Mouse (Mus musculus) midbrain, postnatal 0 days (tissue): ENCODE data around the gene Pcyt2. TPM values are rescaled to one million over a fixed set of nuclear protein-coding genes. Genes with fewer than 3 reads are reported as not detected.

Experiments used
- ATAC-seq: fragments of 200-750 bp; cut with Nextera tagmentation; 2 replicates; pipeline ENCODE4 v1.8.0; 2017; ENCODE audit warnings: moderate number of reproducible peaks, mild to moderate bottlenecking, moderate TSS enrichment, moderate library complexity; ENCODE audit not compliant: low FRiP score
- DNase-seq: peaks from one replicate; pipeline ENCODE4 v3.0.0-alpha.2; 2015; ENCODE audit warnings: low spot score
- H3K27ac ChIP-seq: fragments of 300-500 bp; sonication (generic); 2 replicates; pipeline ENCODE4 v1.5.1; 2014; ENCODE audit warnings: low read depth, mild to moderate bottlenecking, low read length, mixed read lengths
- H3K27me3 ChIP-seq: fragments of 300-500 bp; sonication (generic); 2 replicates; pipeline ENCODE4 v1.6.1; 2014; ENCODE audit warnings: low read length, control low read depth, mixed read lengths; ENCODE audit not compliant: insufficient read depth
- H3K36me3 ChIP-seq: fragments of 300-500 bp; sonication (generic); 2 replicates; pipeline ENCODE4 v1.6.1; 2014; ENCODE audit warnings: low read length, control low read depth, mixed read lengths; ENCODE audit not compliant: insufficient read depth
- H3K4me1 ChIP-seq: fragments of 300-500 bp; sonication (generic); 2 replicates; pipeline ENCODE4 v1.6.1; 2014; ENCODE audit warnings: mild to moderate bottlenecking, control low read depth, antibody characterized with exemption, low read length, mixed read lengths; ENCODE audit not compliant: insufficient read depth
- H3K4me2 ChIP-seq: fragments of 300-500 bp; sonication (generic); 2 replicates; pipeline ENCODE4 v1.6.1; 2014; ENCODE audit warnings: low read depth, mild to moderate bottlenecking, low read length, mixed read lengths; ENCODE audit not compliant: poor library complexity, severe bottlenecking
- H3K4me3 ChIP-seq: fragments of 300-500 bp; sonication (generic); 2 replicates; pipeline ENCODE4 v1.5.1; 2014; ENCODE audit warnings: low read depth, mild to moderate bottlenecking, low read length, moderate library complexity
- H3K9ac ChIP-seq: fragments of 300-500 bp; sonication (generic); replicated peaks from 2 replicates; pipeline ENCODE4 v1.6.1; 2014; ENCODE audit warnings: mild to moderate bottlenecking, low read length, moderate library complexity, mixed read lengths; ENCODE audit not compliant: poor library complexity, severe bottlenecking
- H3K9me3 ChIP-seq: fragments of 300-500 bp; sonication (generic); 2 replicates; pipeline ENCODE4 v1.6.1; 2016; ENCODE audit warnings: low read length, control low read depth
- CTCF ChIP-seq: IDR thresholded peaks from 2 replicates; pipeline ENCODE4 v1.5.1; 2016; ENCODE audit warnings: antibody characterized with exemption, mild to moderate bottlenecking
- WGBS: fragments of 180-500 bp; shearing (Covaris S2); extraction: QIAGEN DNeasy Blood & Tissue Kit; methylation state at CpG from one replicate; pipeline ENCODE4 v1.1.7; 2014; 5-methylcytosine and 5-hydroxymethylcytosine counted together
- polyA plus RNA-seq: library from polyadenylated mRNA; unstranded; fragments of >200 nt; fragmentation: Nextera tagmentation; extraction: Ambion mirVana; gene quantifications from 2 replicates; pipeline ENCODE4 v1.2.1, GENCODE M21; 2015
- total RNA-seq: library from RNA; depleted of rRNA; stranded (reverse); fragments of >200 nt; gene quantifications from 2 replicates; pipeline ENCODE4 v1.2.3, GENCODE M21; 2014

Pcyt2 gene
- total and polyA plus RNA-seq, 2 experiments from 2014 or later = 129 to 137 TPM

DNA sequence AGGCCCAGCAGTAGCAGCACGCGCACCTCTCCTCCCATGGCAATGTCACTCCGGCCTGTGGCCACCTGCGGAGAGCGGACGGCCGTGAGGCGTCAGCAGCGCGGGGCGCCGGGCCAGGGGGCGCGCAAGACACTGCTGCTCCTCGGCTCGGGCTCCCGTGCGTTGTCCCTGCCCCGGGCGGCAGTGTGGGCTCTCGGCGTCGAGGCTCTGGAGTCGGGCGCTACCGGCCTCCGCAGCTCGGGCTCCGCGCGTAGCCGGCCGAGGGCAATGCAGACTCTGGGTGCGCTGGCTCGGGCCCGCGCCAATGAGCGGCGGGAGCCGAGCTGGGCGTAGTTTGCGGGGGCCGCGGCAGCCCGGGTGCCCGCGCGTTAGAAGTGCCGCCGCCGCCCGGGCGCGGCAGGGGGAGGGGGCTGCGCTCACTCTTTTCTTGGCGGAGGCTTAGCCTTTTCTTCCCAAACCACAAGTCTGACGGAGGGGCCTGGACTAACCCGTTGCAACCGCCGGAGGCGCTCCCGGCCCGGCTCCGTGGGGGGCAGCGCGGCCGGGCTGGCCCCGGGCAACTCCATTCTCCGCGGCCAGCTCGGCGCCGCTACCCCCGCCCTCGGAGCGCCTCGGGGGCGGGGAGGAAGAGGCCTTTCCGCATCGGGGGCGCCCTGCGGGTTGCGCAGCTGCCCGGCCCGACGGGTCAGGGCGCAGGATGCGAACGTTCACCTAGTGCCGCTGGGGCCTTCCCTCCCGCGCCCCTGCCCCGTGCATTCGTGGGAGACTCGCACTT, 42.8 kb upstream of the Pcyt2 start:
- DNase-seq (peak; percentile 39), ATAC-seq (peak; percentile 49; the same call in 1 of the 2 replicates)
- no peaks in the 10 kb centered on the region for H3K36me3 ChIP-seq
- H3K9me3 ChIP-seq = no peaks in the 10 kb centered on the region
- no peak for TF ChIP-seq CTCF
- H3K4me3 ChIP-seq = peak overlapping the region; percentile 33
- 0 out of 2 replicates have a peak overlapping the region, but pooled peaks have one; percentile 39 for H3K9ac ChIP-seq
- peaks cover 81% of the 10 kb centered on the region for H3K27me3 ChIP-seq
- H3K4me2 ChIP-seq = peak overlapping the region; percentile 54
- no peaks in the 10 kb centered on the region for H3K4me1 ChIP-seq
- under 1% methylated on average over 45 of the region's 95 CpGs for WGBS
- H3K27ac ChIP-seq = no peak overlapping the region

DNA sequence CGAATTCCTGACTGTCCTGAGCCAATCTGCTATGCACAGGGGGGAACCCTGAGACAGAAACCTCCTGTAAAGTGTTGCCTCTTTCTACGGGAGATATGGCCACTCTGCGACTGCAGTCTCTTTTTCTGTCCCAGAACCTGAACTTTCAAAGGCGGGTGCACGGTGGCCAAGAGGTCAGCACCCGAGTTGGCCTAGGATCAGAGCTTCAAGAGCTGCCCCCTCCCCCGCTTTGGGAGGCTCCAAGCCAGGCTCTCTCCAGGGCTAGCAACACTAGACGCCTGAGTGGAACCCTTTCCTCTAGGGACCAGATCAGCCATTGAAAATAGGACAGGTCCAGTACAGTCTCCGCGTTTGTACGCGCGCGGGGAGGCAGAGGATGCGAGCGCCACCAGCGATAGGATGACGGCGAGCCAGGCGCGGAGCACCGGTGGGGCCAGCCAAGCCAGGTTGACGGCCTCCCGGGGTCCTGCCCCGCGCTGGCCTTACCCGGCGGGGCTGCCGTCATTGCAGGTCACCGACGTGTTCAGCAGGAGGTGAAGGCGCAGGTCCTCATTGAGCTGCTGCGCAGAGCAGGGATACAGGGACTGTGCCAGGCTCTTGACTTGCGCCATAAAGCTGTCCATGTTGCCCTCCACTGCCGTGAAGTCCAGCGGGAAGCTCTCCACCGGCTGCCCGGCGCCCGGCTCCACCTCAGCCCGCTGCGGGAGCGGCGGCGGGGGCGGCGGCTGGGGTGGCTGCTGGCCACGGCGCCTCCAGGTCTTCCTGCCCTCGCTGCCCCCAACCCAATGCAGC, 42.0 kb upstream of the Pcyt2 start:
- TF ChIP-seq CTCF = no peak
- H3K4me3 ChIP-seq = peak overlapping the region; percentile 33
- ATAC-seq = no peak
- peaks cover 81% of the 10 kb centered on the region for H3K27me3 ChIP-seq
- H3K36me3 ChIP-seq = no peaks in the 10 kb centered on the region
- H3K9ac ChIP-seq = no peak overlapping the region
- H3K4me1 ChIP-seq = no peaks in the 10 kb centered on the region
- H3K9me3 ChIP-seq = no peaks in the 10 kb centered on the region
- no peak overlapping the region for H3K27ac ChIP-seq
- WGBS = 2% methylated on average over 50 of the region's 50 CpGs
- DNase-seq = no peak
- H3K4me2 ChIP-seq = peak overlapping the region; percentile 54

DNA sequence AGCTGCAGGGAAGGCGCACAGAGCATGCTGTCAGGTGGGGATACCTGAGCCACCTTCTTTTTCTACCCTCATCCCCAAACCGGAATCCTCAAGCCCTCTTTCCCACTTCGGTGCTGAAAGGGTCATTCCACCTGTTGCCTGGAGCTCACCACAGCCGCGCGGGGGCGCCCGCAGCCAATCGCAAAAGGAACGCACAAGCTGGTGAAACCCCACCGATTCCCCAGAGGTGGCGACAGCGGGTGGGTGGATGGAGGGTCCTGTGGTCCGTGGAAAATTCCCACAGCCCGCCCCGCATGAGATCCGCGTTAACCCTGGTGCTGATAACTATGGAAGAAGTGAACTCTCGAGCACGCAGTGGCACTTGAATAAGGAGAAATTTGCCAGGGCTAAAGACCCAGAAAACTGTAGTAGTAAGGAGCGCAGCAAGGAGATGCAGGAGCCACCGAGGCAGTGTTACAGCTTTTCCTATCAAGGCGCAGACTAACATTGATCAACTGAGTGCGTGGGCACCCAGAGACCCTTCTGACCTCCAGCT, 41.2 kb upstream of the Pcyt2 start:
- H3K4me1 ChIP-seq = no peaks in the 10 kb centered on the region
- H3K4me2 ChIP-seq = no peak overlapping the region
- WGBS = 3% methylated on average over 24 of the region's 24 CpGs
- no peaks in the 10 kb centered on the region for H3K9me3 ChIP-seq
- H3K4me3 ChIP-seq = peak overlapping the region; percentile 33; the same call in 1 of the 2 replicates
- peak; percentile 80 for TF ChIP-seq CTCF
- ATAC-seq (no peak), DNase-seq (peak; percentile 61)
- H3K9ac ChIP-seq = no peak overlapping the region
- H3K27ac ChIP-seq = no peak overlapping the region
- peaks cover 80% of the 10 kb centered on the region for H3K27me3 ChIP-seq
- no peaks in the 10 kb centered on the region for H3K36me3 ChIP-seq

DNA sequence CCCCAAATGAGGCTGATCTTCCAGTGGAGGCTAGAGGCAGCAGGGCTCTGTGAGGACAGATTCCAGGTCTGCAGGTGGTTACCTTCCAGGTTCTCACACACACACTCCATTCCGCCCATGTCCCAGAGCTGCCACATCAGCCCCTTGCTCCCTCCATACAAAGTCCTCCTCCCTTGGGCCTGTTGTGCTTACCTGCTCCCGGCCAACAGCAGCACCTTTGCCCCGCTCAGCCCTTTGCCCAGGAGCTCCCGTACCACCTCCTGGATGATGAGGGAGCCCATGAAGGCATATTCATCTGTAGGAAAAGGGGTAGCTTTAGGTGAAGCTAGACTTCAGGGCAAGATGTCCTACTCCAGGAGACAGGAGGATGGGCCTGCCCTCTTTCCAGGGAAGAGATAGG, 39.6 kb upstream of the Pcyt2 start:
- H3K27ac ChIP-seq = no peak overlapping the region

GRCm38 (mm10) chr11:120654741-120655140, 37.0 kb upstream of the Pcyt2 start:
- no peak overlapping the region for H3K9ac ChIP-seq
- H3K27me3 ChIP-seq = peaks cover 40% of the 10 kb centered on the region
- ATAC-seq = no peak
- no peak for TF ChIP-seq CTCF
- no peaks in the 10 kb centered on the region for H3K36me3 ChIP-seq
- 78% methylated on average over 3 of the region's 3 CpGs for WGBS
- no peak overlapping the region for H3K27ac ChIP-seq
- no peak for DNase-seq
- H3K9me3 ChIP-seq = no peaks in the 10 kb centered on the region
- H3K4me2 ChIP-seq = no peak overlapping the region
- no peaks in the 10 kb centered on the region for H3K4me1 ChIP-seq
- no peak overlapping the region for H3K4me3 ChIP-seq

More for the DNA sequence above, 39.6 kb upstream of the Pcyt2 start:
- no peak overlapping the region for H3K9ac ChIP-seq
- no peaks in the 10 kb centered on the region for H3K9me3 ChIP-seq
- WGBS = 90% methylated on average over 4 of the region's 4 CpGs
- H3K4me2 ChIP-seq = no peak overlapping the region
- H3K36me3 ChIP-seq = no peaks in the 10 kb centered on the region
- H3K4me1 ChIP-seq = no peaks in the 10 kb centered on the region
- ATAC-seq (no peak), DNase-seq (no peak)
- H3K27me3 ChIP-seq = peaks cover 64% of the 10 kb centered on the region
- no peak overlapping the region for H3K4me3 ChIP-seq
- no peak for TF ChIP-seq CTCF
